Mouse (Mus musculus) left cerebral cortex, postnatal 10 days (tissue): ENCODE measurements at regions not wholly inside any gene's neighbourhood (a gene's known extent, or its start where the extent isn't known, plus 50 kb on each side); places are given as distances from the start of the nearest gene placed in this dataset.

Source experiments
- DNase-seq, 2 experiments: peaks; one replicate each; pipeline ENCODE4 v3.0.0; 2021 to 2022; ENCODE audit warnings: low spot score in 2 of 2, mixed read lengths in 1 of 2; ENCODE audit errors: extremely low spot score in 1 of 2
- intact Hi-C: fragments of 180-260 bp; cut with DNase I; formaldehyde crosslinking; loops from one replicate; pipeline ENCODE4 v1.15.1; 2025

DNA sequence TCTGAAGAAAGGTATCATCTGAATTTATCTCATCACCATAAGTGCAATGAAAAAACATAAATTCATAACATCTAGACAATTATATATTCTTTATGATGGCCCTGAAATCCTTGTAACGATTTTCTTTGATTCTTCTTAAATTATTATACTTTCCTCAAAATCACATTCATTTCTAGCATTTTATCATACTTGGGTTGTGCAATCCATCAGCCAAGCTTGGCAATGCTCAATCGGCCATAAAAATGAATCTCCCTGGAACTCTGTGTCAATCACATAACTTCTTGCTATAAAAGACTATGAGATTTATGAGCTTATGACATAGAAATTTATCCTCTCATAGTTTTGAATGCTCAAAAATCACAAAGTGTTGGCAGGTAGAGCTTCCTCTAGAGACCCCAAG is 811.3 kb downstream of the Ryr2 start:
- intact Hi-C loops: no loop called here
- DNase-seq: no peak

DNA sequence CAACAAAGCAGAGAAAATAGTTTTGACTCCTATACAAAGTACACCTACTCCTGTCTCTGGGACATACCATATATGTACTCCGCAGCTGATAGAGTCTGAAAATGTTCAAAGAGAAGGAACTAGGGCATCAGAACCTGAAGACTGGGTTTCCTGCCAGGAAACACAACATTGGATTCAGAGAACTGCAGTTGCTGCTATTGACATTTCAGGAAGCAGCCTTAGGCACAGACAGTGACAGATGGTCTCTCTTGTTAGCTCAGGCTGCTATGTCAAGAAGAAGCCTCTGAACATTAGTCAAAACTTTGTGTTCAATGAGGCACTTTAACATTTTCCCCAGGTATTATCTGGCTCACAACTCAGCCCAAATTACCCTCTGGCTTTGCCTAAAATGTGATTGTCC is 812.1 kb downstream of the Ryr2 start:
- peak in 1 of 2 experiments; percentile 48 for DNase-seq
- intact Hi-C loops: no loop called here

DNA sequence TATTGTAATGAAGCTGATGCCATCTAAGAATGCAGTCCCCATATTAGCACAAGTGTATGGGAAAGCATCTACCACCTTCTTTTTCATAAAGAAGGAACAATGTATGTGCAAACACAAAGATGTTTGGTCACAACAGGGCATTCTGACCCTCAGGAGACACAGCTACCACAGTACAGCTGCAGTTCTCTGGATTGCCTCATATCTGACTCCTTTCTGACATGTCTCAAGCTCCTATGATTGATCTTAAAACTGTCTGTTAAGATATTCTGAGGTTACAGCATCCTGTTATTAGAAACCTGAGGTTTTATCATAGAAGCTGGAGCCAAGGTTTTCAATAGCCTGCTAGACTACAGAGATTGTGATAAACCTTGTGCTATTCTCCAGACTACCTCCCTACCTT is 813.0 kb downstream of the Ryr2 start:
- no peak for DNase-seq
- intact Hi-C loops: no loop called here

DNA sequence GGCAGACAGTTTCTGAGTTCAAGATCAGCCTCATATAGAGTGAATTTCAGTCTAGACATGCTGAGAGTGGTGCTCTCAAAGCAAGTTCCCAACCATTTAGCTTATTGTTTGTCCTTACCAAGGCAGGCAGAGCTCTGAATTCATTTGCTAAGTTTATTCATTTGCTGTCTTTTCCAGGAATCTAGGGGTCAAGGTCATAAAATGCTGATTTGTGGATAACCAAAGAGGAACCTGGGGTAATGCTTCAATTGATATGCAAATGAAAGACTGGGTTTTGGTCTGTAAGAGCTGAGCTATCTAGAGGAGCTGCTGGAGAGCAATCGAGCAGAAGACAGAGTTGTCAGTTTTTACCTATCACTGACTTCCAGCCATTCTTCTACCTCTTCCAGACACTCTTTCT is 832.8 kb downstream of the Ryr2 start:
- intact Hi-C loops: no loop called here

DNA sequence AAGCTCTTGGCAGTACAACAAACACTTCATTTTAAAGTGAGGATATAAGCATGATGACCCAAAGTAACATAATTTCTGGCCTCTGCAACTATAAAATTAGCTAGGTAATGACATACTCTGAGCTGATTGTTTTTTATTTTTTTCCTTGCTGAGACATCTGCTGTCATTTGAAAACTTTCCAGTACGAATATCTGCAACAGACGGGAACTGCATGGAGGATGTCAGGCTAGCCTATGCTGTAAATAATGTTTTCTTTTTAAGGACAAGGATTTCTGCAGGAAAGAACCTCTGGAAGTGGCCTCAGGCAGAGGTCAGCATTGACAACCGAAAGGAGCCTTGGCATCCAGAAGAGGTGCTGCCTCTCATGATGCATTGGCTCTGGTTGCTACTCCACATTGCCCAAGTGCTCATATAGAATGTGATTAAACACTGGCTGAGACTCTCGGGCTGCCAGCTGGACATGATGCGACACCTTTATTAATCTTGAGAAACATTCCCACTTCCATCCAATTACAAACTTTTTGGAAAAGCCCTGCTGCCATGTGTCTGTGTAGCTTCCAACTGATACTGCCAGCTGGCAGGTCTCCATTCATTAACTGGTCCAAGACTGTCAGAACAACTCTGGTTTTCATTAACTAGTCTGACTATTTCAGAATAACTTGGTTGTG is 837.9 kb downstream of the Ryr2 start:
- intact Hi-C loops: no loop called here
- peak; percentile 14 to 18 for DNase-seq

More for the DNA sequence above, 832.8 kb downstream of the Ryr2 start:
- DNase-seq: no peak

DNA sequence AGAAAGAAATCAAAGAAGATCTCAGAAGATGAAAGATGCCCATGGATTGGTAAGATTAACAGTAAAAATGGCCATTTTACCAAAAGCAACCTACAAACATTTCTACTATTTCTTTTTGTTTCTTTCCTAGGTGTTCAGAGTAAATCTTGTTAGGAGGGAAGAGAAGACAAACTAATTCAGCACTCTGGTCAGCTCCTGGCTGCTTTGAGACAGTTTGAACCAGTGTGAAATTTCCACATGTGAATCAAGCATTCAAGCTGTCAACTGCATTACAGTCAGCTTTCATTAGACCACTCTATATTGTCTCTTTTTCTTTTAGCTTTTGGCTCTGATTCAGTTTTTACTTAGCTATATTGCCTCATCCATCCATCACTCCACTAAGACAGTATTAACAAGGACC is 859.2 kb downstream of the Ryr2 start:
- DNase-seq: no peak
- intact Hi-C loops: no loop called here

DNA sequence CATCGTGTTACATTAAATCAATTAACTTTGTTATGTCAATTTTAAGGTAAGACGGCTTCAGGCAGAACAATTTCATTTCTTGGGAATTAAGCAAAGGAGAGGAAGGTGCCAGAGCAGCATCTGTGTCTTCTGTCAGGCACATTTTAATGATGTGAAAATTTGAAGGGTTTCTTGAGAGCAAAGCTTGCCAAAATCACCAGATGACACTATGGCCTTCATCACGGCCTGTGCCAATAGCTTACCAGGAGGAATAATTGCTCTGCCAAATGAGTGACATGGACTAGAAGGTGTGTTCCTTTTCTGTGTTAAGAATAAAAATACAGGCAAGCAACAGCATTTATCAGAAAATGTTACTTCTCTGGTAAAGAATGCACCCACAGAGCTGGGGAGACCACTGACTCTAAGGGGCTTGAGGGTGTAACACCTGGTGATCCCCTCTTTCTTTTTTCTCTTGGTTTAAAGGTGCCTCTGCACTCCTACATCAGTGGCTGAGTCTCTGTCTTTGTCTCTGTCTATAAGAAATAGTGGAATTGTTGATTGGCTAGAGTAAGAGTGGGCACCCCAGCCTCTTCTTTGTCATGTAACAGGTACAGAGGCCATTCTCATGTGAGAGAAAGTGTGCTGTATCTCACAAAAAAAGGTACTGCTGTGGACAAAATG is 856.2 kb upstream of the Chrm3 start:
- no peak for DNase-seq
- intact Hi-C loops: no loop called here

DNA sequence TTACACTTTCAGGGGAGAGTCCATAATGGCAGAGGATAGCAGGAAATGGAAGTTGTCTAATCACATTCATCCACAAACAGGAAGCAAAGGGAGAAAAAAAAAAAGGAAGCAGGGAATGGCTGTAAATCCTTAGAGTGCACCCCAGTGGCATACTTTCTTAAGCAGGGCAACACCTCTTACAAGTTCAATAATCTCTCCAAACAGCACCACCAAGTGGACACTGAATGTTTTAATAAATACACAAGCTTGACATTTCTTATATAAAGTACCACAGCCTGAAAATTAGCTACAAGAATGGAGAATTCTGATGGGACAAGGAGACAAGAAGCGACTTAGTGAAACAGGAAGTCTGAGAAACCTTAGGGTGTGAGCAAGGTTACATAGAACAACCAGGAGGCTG is 849.5 kb upstream of the Chrm3 start:
- intact Hi-C loops: no loop called here
- no peak for DNase-seq

DNA sequence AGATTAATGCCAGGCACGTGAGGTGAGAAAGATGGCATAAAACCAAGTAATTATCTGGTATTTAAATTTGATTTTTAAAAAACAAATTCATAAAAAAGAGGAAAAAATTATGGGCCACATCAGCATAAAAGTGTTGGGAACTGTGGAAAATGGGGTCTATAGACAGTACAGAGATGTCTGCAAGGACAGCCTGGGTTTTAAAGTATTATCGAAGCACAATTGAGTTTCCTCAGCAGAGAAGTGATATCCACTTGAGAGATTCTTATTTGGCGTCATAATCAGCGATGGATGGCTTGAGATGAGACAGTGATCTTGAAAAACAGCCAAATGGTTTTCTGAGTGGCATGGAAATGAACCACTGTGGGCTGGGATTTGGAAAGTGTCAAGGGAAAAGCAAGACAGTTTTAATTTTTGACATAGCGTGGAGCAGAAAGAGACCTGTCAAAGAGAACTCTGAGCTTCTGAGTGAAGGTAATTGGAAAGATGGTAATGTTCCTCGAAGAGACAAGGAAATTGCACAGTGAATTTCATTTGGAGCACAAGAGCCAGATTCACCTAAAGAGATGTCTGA is 844.7 kb upstream of the Chrm3 start:
- intact Hi-C loops: no loop called here
- no peak for DNase-seq

DNA sequence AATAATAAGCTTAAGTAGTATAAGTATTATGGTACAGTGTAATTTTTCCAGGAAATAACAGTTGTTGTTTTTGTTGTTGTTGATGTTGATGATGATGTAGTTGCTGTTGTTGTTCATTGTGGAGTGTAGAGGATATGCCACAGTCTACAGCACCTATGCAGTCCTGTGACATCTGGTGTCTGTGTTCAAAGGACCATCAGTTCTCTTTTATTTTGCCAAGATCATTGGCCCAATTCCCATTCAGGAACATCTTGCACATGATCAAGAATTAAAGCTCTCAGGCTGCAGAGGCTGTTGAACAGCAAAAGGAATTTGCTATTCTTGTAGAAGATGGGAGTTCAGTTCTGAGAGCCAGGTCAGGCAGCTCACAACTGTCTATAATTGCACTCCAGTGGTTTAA is 841.3 kb upstream of the Chrm3 start:
- intact Hi-C loops: no loop called here
- no peak for DNase-seq

DNA sequence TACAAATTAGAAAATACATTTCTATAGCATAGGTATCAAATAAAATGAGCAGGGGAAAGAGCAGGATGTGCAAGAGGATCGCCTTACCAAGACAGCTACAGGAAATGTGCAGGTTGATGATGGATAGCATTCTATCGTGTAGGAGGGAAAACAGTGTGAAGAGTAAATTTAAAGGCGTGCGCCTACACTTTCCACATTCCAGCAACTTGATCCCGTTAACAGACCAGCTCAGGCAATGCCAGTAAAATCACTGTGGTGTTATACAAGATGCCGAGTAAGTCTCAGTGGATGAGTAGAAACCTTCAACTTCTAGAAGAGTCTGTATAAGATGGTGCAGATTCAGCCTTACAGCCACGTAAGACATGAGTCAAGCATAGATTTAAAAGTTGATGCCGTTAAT is 831.8 kb upstream of the Chrm3 start:
- intact Hi-C loops: no loop called here
- no peak for DNase-seq

DNA sequence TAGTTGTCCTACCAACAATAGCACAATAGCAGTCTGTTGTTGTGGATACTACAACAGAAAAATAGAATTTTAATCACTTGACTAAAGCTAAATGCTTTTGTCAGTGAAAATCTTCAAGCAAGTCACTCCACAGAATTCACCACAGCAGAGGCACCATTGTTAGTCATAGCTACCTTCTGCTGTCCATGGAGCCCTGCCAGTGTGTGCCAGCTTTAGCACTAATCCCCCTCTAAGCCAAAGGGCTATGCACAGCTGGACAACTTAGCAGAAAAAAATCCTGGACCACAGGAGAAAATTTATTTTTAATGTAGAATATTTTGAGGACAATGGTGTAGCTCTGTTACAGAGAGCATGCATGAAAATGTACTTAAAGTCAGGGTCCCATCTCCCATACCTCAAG is 820.5 kb upstream of the Chrm3 start:
- DNase-seq: no peak
- intact Hi-C loops: no loop called here

DNA sequence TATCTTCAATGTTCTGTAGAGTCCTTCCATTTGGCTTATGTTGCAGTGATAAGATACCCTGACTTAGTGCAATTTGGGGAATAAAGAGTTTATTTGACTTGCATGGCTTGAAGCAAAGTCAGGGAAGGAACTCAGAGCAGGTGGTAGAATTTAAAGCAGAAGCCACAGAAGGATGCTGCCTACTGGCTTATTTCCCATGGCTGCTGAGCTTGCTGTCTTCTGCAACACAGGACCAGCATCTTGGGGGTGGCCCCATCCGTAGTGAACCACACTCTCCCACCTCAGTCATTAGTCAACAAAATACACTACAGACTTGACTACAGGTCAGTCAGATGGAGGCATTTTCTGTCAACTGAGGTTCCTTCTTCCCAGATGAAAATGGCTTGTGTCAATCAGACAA is 819.7 kb upstream of the Chrm3 start:
- DNase-seq: no peak

DNA sequence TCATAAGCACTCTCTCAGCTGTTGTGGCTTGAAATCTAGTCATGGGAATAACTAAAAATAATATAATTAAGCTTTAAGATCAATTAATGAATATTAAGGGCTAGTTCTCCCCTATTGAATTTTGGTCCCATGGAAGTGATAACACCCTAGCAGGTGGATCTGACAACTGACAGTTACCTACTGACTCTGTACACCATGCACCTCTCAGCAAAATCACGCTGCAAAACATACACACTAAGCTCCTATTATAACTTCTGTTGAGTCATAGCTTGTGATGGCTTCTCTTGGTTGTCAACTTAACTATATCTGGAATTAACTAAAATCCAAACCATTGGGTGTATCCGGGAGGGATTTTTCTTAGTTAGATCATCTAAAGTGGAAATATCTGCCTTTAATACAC is 817.9 kb upstream of the Chrm3 start:
- DNase-seq: no peak
- intact Hi-C loops: no loop called here

More for the DNA sequence above, 819.7 kb upstream of the Chrm3 start:
- intact Hi-C loops: no loop called here

DNA sequence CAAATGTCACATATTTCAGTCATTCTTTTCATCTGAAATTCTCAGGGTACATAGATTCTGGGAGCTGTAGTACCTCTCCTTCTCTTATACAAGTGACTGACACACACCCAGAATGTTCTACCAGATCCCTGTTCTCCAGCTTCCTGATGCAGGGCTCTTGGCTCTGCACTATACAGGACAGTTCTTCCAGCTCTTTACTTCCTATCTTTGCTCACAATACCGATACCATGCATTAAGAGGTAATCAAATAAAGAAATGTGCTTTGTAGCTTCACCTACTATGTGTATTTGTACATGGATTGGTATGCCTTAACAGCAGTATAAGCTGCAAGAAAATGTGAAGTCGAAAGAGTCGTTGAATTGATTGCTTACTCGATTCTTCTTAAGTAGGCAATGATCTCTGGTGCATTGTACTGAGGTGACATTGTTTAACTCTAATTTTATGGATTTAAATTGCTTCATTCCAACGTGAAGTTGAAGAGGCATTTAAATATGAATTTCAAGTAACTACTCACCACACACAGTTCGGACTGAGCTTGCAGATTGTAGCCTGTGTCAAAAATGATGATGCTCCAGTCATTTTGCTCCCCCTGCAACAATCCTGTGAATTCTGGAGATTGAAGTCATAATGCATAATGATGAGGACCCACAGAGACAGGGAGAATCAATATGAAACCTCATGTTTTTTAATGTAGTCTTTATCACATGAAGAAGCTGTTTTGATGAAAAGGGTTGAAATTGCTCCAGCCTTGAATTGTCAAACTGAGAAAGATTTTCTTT is 817.2 kb upstream of the Chrm3 start:
- intact Hi-C loops: no loop called here
- DNase-seq: no peak

DNA sequence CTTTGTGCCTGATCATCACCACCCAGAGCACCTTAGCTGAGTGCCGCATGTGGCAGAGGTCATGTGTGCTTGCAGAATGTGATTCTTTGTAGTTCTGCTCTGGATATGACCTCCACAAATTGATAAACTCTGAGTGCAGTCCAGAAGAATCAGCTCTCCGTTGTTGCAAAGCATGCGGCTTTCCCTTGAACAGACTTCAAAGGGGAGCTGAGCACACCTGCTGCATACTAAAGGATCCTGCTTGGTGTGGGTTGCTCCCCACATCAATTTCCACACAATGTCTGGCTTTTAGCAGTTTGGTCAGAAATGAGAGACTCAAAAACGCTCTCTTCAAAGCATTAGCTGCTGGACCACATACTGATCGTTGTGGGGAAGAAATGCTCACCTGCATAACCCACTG is 806.5 kb upstream of the Chrm3 start:
- DNase-seq: no peak
- intact Hi-C loops: no loop called here

DNA sequence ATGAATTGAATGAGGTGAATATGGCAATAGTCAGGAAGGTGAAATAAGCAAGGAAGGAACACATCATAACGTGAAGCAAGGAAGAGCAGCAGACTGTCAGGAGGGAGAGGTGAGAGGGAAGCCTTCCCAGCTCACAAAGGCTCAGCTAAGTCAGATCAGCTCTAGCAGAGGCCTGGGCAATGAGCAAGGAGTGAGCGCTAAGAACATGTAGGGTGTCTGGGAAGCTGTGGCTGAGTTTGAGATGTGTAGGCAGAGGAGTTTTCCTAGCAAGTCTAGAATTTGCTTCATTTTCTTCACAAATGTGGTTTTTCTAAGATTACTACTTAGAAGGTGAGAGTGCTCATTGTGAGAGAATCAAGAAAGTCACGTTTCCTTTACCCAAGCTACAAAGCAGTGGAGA is 803.5 kb upstream of the Chrm3 start:
- no peak for DNase-seq
- intact Hi-C loops: no loop called here

DNA sequence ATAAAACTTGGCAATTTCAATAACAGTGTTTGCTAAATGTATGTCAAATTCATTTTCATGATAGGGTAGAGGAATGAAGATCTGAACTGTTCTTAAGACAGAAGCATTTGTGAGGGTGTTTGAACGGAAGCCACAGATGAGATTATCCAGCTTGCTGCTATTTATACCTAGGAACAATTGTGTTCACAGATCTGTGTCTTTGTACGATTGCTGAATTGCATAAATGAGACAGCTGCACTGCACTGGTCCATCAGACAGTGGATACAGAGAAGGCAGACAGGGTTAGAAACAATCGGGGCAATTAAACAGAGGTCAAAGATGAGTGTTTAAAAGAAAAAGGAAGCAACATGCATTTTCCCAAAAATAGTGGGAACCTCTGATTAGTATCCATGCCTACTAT is 786.6 kb upstream of the Chrm3 start:
- DNase-seq: no peak
- intact Hi-C loops: no loop called here

DNA sequence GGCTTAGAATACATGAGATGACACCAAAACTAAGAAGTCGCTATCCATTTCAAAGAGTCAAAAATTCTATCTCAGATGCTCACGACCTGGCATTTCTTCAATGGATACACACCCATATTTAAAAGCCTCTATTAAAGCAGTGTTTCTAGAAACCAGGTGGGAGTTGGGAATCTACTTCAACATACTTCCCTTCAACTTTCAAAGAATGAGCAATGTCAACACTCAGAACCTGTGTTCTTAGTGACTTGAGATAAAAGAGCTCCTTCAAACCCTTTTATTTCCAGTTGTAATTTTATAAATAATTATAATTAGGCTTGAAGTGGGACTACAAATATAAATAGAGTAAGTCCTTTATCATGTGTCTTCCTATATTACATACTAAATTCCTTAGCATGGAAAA is 747.0 kb upstream of the Chrm3 start:
- intact Hi-C loops: no loop called here
- DNase-seq: no peak

DNA sequence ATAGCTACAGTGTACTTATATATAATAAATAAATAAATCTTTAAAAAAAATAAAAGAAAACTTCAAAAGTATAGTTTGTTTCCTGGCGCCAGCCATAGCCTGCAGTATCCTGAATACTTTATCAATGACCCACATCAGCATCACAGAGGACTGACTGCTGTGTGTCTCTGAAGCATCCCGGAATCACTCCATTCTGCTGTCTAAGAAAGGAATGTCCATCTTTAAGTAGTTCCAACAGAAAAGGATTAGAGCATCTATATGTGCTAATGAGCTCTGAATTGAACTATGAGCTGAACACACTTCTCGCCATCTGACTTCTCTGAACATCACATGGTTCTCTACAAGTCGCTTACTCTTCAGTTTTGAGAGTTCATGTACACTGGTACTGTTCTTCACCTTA is 745.8 kb upstream of the Chrm3 start:
- intact Hi-C loops: no loop called here
- no peak for DNase-seq
